Mouse (Mus musculus) heart, embryonic 14.5 days (tissue): ENCODE results near the gene Ddx18. TPM values are rescaled to one million over a fixed set of nuclear protein-coding genes. Genes with fewer than 3 reads are reported as not detected.

Experiments
- ATAC-seq: fragments of 200-750 bp; cut with Nextera tagmentation; 2 replicates; pipeline ENCODE4 v1.8.0; 2017; ENCODE audit warnings: low read depth, moderate TSS enrichment; ENCODE audit not compliant: insufficient number of reproducible peaks, insufficient read depth, low FRiP score
- H3K27ac ChIP-seq, 2 experiments: fragments of 200-500 bp in 1 of 2; fragments of 300-500 bp in 1 of 2; sonication (generic) in 1 of 2; replicated peaks in 1 of 2; 2 replicates each; pipeline ENCODE4 v1.5.1; 2012 to 2014; ENCODE audit warnings: low read depth in 2 of 2, low read length in 2 of 2, control low read depth in 1 of 2, mild to moderate bottlenecking in 1 of 2, mixed read lengths in 1 of 2; ENCODE audit not compliant: control insufficient read depth in 1 of 2, insufficient read depth in 1 of 2
- H3K27me3 ChIP-seq: fragments of 300-500 bp; sonication (generic); 2 replicates; pipeline ENCODE4 v1.6.1; 2014; ENCODE audit warnings: mild to moderate bottlenecking, low read length, control low read depth; ENCODE audit not compliant: control insufficient read depth, insufficient read depth
- H3K36me3 ChIP-seq: fragments of 300-500 bp; sonication (generic); 2 replicates; pipeline ENCODE4 v1.6.1; 2014; ENCODE audit warnings: mild to moderate bottlenecking, control low read depth, low read length, mixed read lengths; ENCODE audit not compliant: control insufficient read depth, insufficient read depth
- H3K4me1 ChIP-seq, 2 experiments: fragments of 200-500 bp in 1 of 2; fragments of 300-500 bp in 1 of 2; sonication (generic) in 1 of 2; 2 replicates each; pipeline ENCODE4 v1.6.1; 2012 to 2014; ENCODE audit warnings: low read length in 2 of 2, control low read depth in 1 of 2, mixed read lengths in 1 of 2; ENCODE audit not compliant: control insufficient read depth in 2 of 2, insufficient read depth in 2 of 2
- H3K4me2 ChIP-seq: fragments of 300-500 bp; sonication (generic); 2 replicates; pipeline ENCODE4 v1.6.1; 2014; ENCODE audit warnings: mild to moderate bottlenecking, low read length
- H3K4me3 ChIP-seq, 2 experiments: fragments of 200-500 bp in 1 of 2; fragments of 300-500 bp in 1 of 2; sonication (generic) in 1 of 2; 2 replicates each; pipeline ENCODE4 v1.5.1; 2012 to 2014; ENCODE audit warnings: low read length in 2 of 2, mild to moderate bottlenecking in 2 of 2, control low read depth in 1 of 2, low read depth in 1 of 2, moderate library complexity in 1 of 2; ENCODE audit not compliant: control insufficient read depth in 1 of 2, insufficient read depth in 1 of 2
- H3K9ac ChIP-seq: fragments of 300-500 bp; sonication (generic); 2 replicates; pipeline ENCODE4 v1.6.1; 2014; ENCODE audit warnings: mild to moderate bottlenecking, low read length
- H3K9me3 ChIP-seq: fragments of 300-500 bp; sonication (generic); 2 replicates; pipeline ENCODE4 v1.6.1; 2016; ENCODE audit warnings: low read length, control low read depth; ENCODE audit not compliant: control insufficient read depth
- WGBS: fragments of 180-500 bp; shearing (Covaris S2); extraction: QIAGEN DNeasy Blood & Tissue Kit; methylation state at CpG from one replicate; pipeline ENCODE4 v1.1.7; 2014; 5-methylcytosine and 5-hydroxymethylcytosine counted together
- polyA plus RNA-seq: library from polyadenylated mRNA; unstranded; fragments of >200 nt; fragmentation: Nextera tagmentation; extraction: Ambion mirVana; gene quantifications from 2 replicates; pipeline ENCODE4 v1.2.1, GENCODE M21; 2014

The Ddx18 gene
- polyA plus RNA-seq, 1 experiment from 2014 or later: 35.7 TPM

- Histone ChIP-seq H3K4me3 (no peak overlapping the region), H3K9me3 (no peaks in the 10 kb centered on the region), H3K9ac (no peak overlapping the region), H3K36me3 (no peaks in the 10 kb centered on the region), H3K27ac (no peak overlapping the region), H3K27me3 (no peaks in the 10 kb centered on the region), H3K4me1 (no peaks in the 10 kb centered on the region), H3K4me2 (no peak overlapping the region)
- ATAC-seq: no peak
- WGBS: 75% methylated on average over 6 of the region's 6 CpGs
Observed at GRCm38 (mm10) chr1:121584838-121585237, 17.0 kb upstream of the Ddx18 start.

DNA sequence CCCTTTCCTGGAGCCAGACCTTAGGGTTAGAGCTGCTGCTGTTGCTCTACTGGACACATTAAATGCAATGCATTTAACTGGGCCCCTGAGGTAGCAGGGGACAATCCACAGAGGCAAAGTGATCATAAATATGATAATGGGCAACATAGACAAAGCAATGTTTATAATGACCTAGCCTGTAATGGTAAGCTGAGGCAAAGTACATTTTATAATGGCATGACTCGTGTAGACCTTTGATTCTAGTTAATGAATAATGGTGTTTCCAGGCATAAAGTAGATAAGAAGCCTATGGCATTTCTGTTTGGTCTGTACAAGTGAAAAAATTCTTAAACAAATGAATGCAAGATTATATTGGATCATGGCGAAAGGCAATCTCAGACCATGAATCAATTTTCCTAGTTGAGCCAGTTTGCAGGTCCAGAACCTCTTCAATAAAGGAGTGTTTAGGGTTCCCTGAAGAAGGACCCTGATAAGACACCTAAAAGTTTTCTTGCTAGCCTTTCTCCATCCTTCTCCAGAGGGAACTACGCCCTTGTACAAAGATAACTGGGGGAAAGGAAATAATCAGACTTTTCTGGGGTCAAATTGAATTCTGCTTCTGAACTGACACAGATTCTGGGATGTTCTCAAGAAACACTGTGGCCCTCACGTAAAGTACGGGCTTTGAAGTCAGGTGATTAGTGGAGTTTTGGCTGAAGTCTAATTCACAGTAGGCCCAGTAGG lies 13.5 kb upstream of the Ddx18 start:
- H3K27ac ChIP-seq: no peak overlapping the region
- no peak for ATAC-seq
- no peaks in the 10 kb centered on the region for H3K27me3 ChIP-seq
- H3K4me1 ChIP-seq: no peaks in the 10 kb centered on the region
- no peak overlapping the region for H3K4me3 ChIP-seq
- no peak overlapping the region for H3K9ac ChIP-seq
- no peak overlapping the region for H3K4me2 ChIP-seq
- no peaks in the 10 kb centered on the region for H3K9me3 ChIP-seq
- H3K36me3 ChIP-seq: no peaks in the 10 kb centered on the region
- 75% methylated on average over 5 of the region's 5 CpGs for WGBS

- Histone ChIP-seq H3K9ac (no peak overlapping the region), H3K4me2 (no peak overlapping the region), H3K4me1 (no peaks in the 10 kb centered on the region), H3K27me3 (no peaks in the 10 kb centered on the region), H3K36me3 (no peaks in the 10 kb centered on the region), H3K4me3 (no peak overlapping the region), H3K9me3 (no peaks in the 10 kb centered on the region), H3K27ac (no peak overlapping the region)
- no peak for ATAC-seq
- 69% methylated on average over 1 of the region's 1 CpGs for WGBS
Observed at GRCm38 (mm10) chr1:121577491-121577890, 9.7 kb upstream of the Ddx18 start.

- Histone ChIP-seq H3K9me3 (no peaks in the 10 kb centered on the region), H3K27me3 (no peaks in the 10 kb centered on the region), H3K4me1 (peaks cover 0 to 8% of the 10 kb centered on the region in 2 experiments; a peak in 2 of 4 replicates), H3K9ac (no peak overlapping the region), H3K4me3 (no peak overlapping the region), H3K36me3 (peaks cover 2% of the 10 kb centered on the region), H3K4me2 (no peak overlapping the region), H3K27ac (no peak overlapping the region)
- no peak for ATAC-seq
- 73% methylated on average over 7 of the region's 7 CpGs for WGBS
Observed at GRCm38 (mm10) chr1:121570522-121570921, 2.7 kb upstream of the Ddx18 start.

DNA sequence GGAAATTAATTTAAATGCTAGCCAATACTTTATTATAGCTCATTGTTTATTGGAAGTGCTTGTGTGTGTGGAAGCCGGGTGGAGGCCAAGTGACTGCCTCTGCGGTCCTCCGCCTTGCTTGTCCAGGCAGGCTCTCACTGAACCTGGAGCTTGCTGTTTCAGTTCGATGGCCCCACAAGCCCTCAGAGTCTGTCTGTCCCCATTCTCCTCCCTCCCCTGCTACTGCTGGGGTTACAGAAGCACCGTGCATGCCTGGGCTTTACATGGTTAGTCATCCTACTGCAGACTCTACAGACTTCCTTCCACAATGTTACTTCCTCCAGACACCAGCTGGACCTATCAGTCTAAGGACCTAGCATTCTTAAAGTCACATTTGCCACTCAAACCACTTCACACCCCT lies 9.9 kb downstream of the Ddx18 start:
- Histone ChIP-seq H3K27me3 (no peaks in the 10 kb centered on the region), H3K4me1 (no peaks in the 10 kb centered on the region), H3K36me3 (peaks cover 97% of the 10 kb centered on the region), H3K4me3 (no peak overlapping the region), H3K4me2 (no peak overlapping the region), H3K27ac (no peak overlapping the region), H3K9ac (no peak overlapping the region), H3K9me3 (no peaks in the 10 kb centered on the region)
- WGBS: 95% methylated on average over 5 of the region's 5 CpGs
- ATAC-seq: no peak

- Histone ChIP-seq H3K27ac (no peak overlapping the region), H3K9me3 (0 out of 2 replicates have a peak, but pooled peaks cover 2% of the 10 kb centered on the region), H3K4me3 (no peak overlapping the region), H3K27me3 (no peaks in the 10 kb centered on the region), H3K36me3 (peaks cover 49% of the 10 kb centered on the region), H3K4me1 (no peaks in the 10 kb centered on the region), H3K4me2 (no peak overlapping the region), H3K9ac (no peak overlapping the region)
- ATAC-seq: no peak
- WGBS: 69% methylated on average over 7 of the region's 7 CpGs
Observed at GRCm38 (mm10) chr1:121551457-121551835, 16.3 kb downstream of the Ddx18 start.

- H3K9ac ChIP-seq: no peak overlapping the region
- no peaks in the 10 kb centered on the region for H3K4me1 ChIP-seq
- 0 out of 2 replicates have a peak, but pooled peaks cover 2% of the 10 kb centered on the region for H3K9me3 ChIP-seq
- 81% methylated on average over 16 of the region's 16 CpGs for WGBS
- no peak overlapping the region for H3K4me3 ChIP-seq
- peaks cover 44% of the 10 kb centered on the region for H3K36me3 ChIP-seq
- no peak overlapping the region for H3K4me2 ChIP-seq
- H3K27me3 ChIP-seq: no peaks in the 10 kb centered on the region
- no peak overlapping the region for H3K27ac ChIP-seq
- ATAC-seq: no peak
Observed at GRCm38 (mm10) chr1:121550801-121551456, 16.9 kb downstream of the Ddx18 start.
